Mouse (Mus musculus) 416B (cell line): ENCODE results near the gene Mylip.

Source experiments
- DNase-seq: peaks from one replicate; pipeline ENCODE4 v3.0.0; 2011; ENCODE audit warnings: low read depth

Mylip gene

DNA sequence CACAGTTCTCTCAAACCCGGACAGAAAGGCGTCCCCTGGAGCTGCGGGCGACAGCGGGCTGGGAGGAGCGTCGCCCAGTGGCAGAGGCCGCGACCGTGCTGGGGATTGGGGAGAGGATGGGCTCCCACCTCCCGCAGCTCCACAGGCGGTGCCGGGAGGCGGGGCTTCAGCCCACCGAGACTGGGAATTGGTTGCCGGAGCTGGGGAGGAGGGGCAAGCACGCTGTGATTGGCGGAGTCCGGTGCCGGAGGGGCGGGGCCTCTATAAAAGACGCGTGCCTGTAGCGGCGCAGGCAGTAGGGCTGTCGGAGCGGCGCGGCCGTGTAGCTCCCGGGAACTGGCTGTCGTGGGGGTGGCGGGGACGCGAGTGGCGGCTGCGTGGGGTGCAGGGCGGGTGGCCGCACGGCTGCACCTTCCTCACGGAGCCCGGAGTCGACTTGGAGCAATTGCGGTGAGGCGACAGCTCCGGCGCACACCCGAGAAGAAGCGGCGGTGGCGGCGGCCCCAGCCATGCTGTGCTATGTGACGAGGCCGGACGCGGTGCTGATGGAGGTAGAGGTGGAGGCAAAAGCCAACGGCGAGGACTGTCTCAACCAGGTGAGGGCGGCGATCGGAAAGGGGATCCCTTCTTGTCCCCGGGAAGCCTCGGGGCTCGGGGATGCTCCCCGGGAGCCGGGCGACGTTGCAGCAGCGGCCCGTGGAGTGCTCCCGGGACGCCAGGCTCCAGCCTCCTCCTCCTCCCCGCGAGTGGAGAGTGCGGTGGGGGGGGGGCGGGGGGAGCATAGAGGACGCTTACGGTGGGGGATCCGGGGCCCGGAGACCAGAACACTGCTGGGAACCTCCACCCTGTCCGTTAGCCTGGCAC is at the start of gene Mylip:
Mylip (plus strand) TSS at position 295 of the 864 bp plus-strand sequence.
- DNase-seq = peak; percentile 97

GRCm38 (mm10) chr13:45341991-45342390 is 47.6 kb upstream of the Mylip start:
- no peak for DNase-seq

DNA sequence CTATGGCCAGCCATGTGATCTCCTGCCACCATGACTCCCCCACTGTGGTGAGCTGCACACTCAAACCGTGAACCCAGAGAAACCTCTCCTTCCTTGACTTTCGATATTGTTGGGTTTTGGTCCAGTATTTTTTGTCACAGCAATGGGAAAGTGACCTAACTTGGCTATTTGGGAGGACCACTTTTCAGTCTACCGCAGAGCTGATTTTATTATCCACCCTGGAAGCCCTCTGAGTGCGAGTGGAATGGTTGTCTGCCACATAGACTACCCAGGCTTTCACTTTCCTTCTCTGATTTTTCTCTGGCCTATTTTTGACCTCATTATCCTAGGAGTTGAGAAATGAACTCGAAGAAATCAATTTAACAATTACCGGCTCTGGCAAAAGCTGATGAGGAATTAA is 46.0 kb upstream of the Mylip start:
- DNase-seq = no peak

DNA sequence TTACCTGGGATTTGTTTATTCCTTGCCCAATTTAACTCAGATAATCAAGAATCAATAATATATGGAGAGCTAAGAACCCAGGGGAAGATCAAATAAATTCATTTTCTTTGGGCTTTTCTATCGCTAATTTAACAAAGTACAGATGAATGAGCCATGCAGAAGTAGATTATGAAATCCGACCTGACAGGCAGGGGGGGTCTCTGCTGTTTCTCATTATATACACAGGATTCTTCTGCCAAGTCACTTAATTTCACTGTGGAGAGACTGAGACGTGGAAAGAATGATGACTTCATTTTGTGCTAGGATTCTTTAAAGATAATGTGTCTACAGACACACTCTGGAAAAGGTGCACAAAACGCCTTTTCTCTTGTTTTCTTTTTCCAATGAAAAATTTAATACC is 45.6 kb upstream of the Mylip start:
- no peak for DNase-seq

- no peak for DNase-seq
Measured at GRCm38 (mm10) chr13:45345471-45346159, 43.9 kb upstream of the Mylip start.

DNA sequence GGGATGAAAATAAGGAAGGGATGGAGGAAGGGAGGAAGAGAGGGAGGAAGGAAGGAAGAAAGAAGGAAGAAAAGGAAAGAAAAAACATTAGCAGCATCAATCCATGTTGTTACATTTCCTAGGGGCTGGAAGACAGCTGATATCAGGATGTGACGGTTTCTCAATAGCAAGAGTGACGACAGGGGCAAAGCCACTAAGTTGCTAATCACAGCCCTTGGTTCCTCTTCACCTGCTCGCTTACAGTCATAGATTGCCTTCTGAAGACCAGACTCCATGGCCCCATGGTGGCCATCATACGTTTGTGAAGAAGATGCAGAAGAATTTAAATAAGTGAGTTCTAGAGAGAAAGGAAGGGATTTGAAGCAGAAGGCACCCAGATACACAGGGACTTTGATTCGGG is 38.1 kb upstream of the Mylip start:
- DNase-seq = peak; percentile 11

- DNase-seq = peak; percentile 8
Measured at GRCm38 (mm10) chr13:45354824-45355223, 34.7 kb upstream of the Mylip start.

- DNase-seq = peak; percentile 81
Measured at GRCm38 (mm10) chr13:45358208-45358607, 31.3 kb upstream of the Mylip start.

DNA sequence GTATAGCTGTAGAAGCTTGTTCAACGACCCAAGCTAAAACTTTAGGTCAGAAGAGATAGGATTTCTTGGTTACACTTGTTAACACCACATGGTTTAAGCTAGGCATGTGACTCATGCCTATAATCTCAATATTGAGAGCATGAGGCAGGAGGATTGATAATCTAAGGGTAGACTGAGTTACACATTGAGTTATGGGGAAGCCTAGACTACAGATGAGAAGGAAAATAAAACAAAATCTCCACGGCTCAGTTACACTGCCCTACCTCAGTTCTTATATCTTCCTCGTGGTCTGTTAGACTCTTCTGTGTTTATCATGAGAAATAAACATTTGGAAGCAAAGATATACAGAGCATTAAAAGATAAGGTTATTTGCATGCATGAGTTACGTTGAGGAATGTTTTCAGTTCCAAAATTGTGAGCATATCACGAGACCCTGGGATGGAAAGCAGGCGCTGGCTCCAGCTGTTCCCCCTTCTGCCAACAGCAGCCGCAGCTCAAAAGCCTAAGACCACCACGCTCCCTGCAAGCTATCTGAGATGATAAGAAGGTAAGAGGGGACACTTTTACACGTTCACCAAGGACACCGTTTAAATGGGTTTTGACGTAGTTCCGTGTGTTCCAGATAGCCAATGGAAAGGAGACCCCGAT is 30.7 kb upstream of the Mylip start:
- DNase-seq = no peak

DNA sequence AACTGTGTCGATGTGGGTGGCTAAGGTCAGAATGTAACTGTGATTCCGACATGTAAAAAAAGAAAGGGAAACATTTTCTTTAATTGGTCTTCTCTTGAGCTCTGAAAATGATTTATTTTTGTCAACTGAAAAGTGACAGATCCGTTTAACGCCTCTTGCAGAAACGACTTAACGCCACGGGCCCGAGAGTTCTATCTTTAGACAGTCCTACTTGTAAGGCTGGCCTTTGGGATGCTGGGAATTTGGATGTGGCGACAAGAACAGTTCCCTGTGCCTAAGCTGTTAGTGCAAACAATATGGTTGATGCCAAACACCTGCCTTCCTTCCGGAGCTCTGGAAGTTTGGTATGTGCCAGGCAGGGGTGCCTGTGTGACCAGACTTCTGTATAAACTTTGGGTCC is 23.8 kb upstream of the Mylip start:
- DNase-seq = no peak

- peak; percentile 29 for DNase-seq
Measured at GRCm38 (mm10) chr13:45371673-45372072, 17.9 kb upstream of the Mylip start.

GRCm38 (mm10) chr13:45372456-45372855 is 17.1 kb upstream of the Mylip start:
- no peak for DNase-seq

- no peak for DNase-seq
Measured at GRCm38 (mm10) chr13:45374846-45375245, 14.7 kb upstream of the Mylip start.

- DNase-seq = no peak
Measured at GRCm38 (mm10) chr13:45382208-45382607, 7.3 kb upstream of the Mylip start.

GRCm38 (mm10) chr13:45384636-45385035 is 4.9 kb upstream of the Mylip start:
- no peak for DNase-seq

DNA sequence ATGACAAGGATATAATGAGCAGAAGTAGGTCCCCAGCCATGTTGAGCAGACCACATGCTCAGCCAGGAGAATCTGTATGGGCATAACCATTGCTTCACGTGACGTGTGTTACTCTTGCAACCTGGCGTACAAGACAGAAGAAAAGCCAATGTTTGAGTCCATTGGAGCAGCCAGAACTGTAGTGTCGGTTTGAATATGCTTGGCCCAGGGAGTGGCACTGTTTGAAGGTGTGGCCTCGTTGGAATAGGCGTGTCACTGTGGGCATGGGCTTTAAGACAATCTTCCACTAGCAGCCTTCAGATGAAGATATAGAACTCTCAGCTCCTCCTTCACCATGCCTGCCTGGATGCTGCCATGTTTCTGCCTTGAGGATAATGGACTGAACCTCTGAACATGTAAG is 4.0 kb upstream of the Mylip start:
- no peak for DNase-seq

DNA sequence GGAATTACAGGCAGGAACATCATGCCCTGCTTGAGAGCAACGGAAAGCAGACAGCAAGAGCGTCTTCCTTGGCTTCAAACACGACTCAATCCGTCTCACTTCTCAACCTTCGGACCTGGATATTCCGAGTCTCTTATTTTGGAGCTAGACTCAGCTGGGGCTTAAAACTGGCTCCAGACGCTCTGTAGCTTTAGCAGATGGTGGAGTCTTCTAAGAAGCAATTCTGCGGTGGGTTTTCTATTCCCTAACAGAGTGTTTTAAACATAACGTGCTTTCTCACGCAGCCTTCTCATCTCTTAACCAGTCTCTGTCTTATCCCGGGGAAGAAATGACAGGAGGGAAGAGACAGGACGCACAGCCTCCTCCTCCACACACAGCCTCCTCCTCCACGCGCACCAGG is 3.3 kb upstream of the Mylip start:
- DNase-seq = no peak

DNA sequence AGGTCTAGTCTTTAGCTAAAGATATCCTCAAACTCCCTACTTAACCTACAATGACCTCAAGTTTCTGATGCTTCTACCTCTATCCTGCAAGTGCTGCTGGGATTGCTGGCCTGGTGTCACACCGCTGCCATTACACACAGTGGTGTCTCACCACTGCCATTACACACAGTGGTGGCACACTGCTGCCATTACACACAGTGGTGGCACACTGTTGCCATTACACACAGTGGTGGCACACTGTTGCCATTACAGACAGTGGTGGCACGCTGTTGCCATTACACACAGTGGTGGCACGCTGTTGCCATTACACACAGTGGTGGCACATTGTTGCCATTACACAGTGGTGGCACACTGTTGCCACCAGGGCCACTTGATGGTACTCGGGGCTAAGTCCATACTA is 2.3 kb upstream of the Mylip start:
- no peak for DNase-seq

DNA sequence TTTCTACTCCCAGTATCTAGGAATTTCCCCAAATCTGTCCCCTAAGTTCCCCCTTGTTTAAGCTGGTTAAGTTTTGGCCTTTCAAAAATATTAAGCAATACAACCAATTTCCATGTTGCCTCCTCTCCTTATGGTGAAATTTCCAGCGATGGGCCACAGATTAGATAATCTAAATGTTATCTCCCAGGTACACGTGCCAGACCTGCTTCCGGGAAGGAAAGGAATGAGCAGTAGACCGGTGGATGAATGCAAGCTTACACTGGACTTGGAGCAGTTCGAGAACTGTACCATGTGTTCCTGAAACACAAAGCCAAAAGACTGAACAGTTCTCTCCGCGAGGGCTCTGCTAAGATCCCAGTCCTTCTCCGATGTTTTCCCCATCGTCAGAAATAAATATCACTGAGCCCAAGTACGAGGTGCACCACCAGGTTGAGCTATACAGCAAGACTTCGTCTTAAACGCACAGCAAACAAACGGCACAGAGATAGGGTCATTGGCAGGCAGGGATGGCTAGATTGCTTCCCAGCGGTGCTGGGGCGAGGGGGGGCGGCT is 1.2 kb upstream of the Mylip start:
- no peak for DNase-seq

DNA sequence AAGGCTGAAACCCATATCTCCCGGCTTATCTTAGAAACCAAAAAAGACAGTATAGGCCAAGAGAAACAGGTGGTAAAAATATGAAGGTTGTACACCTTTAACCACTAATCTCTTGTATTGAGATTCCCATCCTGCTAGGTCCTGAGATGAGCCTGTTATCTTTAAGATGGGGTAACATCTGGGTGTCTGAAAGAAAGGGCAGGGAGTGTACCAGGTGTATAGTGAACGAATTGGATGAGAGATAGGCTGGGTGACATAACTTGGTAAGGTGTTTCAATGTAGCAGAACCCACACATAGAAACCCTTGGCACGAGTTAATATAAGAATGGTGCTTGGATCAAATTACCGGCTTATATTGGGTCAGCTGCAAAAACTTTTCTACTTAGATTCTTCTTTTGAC is 653 bp upstream of the Mylip start:
- DNase-seq = no peak

GRCm38 (mm10) chr13:45390312-45390961 is 895 bp downstream of the Mylip start:
- DNase-seq = peak; percentile 40
